Mouse (Mus musculus) left cerebral cortex, adult 2 months (tissue): ENCODE measurements around the gene Pakap. TPM values are rescaled to one million over a fixed set of nuclear protein-coding genes. Genes with fewer than 3 reads are reported as not detected.

ENCODE experiments used
- DNase-seq, 2 experiments: peaks; one replicate each; pipeline ENCODE4 v3.0.0; 2021 to 2022; ENCODE audit warnings: low spot score in 2 of 2, mixed read lengths in 1 of 2; ENCODE audit errors: extremely low spot score in 1 of 2
- H3K27ac ChIP-seq: fragments of 200-600 bp; 2 replicates; pipeline ENCODE4 v1.8.1; 2022
- H3K4me3 ChIP-seq: fragments of 200-600 bp; 2 replicates; pipeline ENCODE4 v1.8.1; 2022
- CTCF ChIP-seq: fragments of 200-600 bp; IDR thresholded peaks from 2 replicates; pipeline ENCODE4 v1.8.1; 2022; ENCODE audit warnings: antibody characterized with exemption, mild to moderate bottlenecking, moderate library complexity
- intact Hi-C: fragments of 180-260 bp; cut with DNase I; formaldehyde crosslinking; loops from one replicate; pipeline ENCODE4 v1.15.1; 2025
- total RNA-seq, 2 experiments: library from RNA; stranded (reverse); gene quantifications; 2 replicates each; pipeline ENCODE4 v1.2.3; 2021

Gene Pakap
- total RNA-seq, 2 experiments from 2014 or later = 19.8 to 20.4 TPM

DNA sequence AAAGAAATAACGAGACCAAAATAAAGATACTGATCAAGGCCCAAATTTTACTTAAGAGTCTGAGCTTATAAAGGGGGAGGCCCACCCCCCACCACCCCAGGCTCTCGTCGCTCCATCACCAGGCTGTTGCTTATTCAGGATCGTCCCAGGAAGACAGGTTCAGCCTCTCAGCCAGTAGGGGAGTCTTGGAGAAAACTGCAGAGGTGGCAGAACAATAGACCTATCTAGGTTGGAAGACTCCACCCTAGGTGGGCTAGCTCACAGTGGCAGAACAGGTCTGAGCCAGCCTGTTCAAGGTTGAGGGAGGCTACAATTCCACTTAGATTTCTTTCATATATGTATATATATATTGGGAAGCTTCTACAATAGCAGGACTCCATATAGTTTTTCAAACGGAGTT, 366.2 kb downstream of the Pakap start:
- TF ChIP-seq CTCF = no peak
- H3K27ac ChIP-seq = no peak overlapping the region
- DNase-seq = no peak
- intact Hi-C loops = no loop called here
- H3K4me3 ChIP-seq = no peak overlapping the region

GRCm38 (mm10) chr4:57937292-57937691, 369.3 kb downstream of the Pakap start:
- no peak overlapping the region for H3K27ac ChIP-seq
- DNase-seq = no peak
- no peak overlapping the region for H3K4me3 ChIP-seq
- TF ChIP-seq CTCF = no peak
- intact Hi-C loops = no loop called here

DNA sequence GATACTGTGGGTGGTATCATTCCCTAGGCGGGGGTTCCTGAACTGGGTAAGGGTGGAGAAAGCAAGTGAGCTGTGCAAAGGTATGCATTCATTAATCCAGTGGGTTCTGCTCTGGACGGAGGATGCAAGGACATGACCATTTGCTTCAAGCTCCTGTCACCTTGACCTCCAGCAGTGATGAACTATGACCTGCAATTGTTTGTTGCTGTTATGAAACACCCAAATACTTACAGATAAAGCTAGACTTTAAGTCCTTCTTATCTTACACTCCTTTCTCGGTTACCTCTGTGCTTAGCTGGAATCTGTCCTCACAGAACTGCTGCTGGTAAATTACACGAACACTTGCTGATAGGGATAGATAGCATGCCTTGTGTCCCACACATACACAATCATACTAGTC, 372.7 kb downstream of the Pakap start:
- DNase-seq = no peak
- intact Hi-C loops = no loop called here
- no peak overlapping the region for H3K4me3 ChIP-seq
- no peak for TF ChIP-seq CTCF
- no peak overlapping the region for H3K27ac ChIP-seq

DNA sequence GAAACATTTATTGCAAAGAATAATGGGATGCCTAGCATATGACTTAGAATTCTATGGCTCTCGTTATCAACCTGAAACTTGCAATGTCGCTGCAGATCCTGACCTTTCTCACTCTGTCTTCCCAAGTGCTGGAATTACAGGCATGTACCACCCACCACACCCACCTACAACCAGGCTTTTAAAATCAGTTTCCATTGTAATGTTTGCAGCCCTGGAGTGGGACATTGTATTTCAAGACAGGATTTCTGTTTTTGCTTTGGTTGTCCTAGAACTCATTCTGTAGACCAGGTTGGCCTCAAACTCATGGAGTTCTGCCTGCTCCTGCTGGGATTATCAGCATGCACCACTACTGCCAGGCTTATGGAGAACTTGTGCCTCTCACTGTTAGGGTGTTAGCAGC, 374.9 kb downstream of the Pakap start:
- no peak for TF ChIP-seq CTCF
- DNase-seq = no peak
- Histone ChIP-seq H3K4me3 (no peak overlapping the region), H3K27ac (no peak overlapping the region)
- intact Hi-C loops = no loop called here

Other genes with a start within 250 kb of the Pakap start
- 10 to 100 TPM; 60.4 to 64.3 TPM for gene Palm2, start 133.9 kb upstream of the Pakap start, total RNA-seq
- gene Akap2, start 149.5 kb downstream of the Pakap start, total RNA-seq = 10 to 100 TPM; 41.5 to 44.8 TPM